Mouse (Mus musculus) kidney, adult 8-10 months (tissue): ENCODE measurements around the gene Pigu.

Experiments used
- DNase-seq, 2 experiments: peaks; one replicate each; pipeline ENCODE4 v3.0.0; 2022

The Pigu gene

DNA sequence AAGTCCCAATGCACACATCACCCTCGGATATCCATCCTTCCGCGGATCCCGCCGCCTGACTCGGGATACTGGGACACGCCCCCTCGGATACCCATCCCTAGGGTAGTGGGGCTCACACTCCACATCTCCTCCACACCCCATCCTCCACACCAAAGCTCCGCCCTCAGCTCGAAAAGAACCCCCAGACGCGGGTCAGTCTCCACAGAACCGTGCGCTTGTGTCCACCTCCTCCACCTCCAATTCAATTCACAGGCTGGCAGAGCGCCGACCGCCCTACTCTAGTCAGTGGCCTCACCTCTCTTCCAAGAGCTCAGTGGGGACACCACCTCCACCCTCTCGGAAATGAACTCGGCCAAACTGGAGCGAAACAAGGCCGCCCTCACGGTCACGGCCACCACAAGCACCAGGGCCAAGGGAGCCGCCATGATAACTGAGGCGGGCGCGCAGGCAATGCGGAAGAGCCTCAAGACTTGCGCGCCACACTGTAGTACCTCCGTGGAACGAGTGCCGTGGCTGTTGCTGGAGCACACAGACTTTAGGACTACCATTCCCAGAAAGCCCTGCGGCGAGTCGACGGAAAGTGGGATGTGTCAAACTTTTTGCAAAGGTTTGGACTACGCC, at the start of gene Pigu:
Pigu (minus strand) TSS at position 460 of the 621 bp plus-strand sequence.
- DNase-seq, result peak; percentile 97

DNA sequence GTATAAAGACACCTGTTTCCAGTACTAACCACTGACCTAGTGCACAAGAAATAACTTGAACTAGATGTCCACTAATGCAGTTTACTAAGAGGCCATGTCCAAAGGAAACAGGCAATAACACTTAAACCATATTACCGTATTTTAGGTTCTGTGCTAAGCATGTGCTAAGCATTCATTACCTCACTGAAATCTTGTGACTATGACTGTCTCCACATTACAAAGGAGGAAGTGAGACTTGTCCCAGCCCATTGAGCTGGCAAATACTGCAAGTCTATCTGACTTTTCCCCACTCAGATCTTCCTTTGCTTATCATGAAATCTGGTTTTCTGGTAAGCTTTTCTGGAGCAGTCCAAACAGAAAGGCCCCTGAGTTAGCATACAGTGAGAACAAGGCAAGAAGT, 47.4 kb upstream of the Pigu start:
- no peak for DNase-seq

DNA sequence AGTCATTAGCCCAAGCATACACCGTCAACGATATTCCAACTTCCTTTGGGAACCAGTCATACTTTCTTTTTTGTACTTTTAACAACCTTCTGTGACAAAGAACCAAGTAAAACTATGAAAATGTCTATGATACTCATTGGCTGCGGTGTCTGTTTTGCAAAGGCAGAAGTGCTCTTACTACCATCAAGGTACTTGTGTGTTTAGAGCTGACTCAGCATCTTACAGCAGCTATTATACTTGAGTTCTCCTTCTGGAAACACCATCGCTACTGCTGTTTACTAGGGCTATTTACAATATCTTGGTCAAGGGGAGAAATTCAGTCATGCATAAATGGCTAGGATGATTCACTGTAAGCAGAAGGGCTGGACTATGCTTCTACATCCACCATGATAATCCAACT, 44.7 kb upstream of the Pigu start:
- DNase-seq, result no peak

DNA sequence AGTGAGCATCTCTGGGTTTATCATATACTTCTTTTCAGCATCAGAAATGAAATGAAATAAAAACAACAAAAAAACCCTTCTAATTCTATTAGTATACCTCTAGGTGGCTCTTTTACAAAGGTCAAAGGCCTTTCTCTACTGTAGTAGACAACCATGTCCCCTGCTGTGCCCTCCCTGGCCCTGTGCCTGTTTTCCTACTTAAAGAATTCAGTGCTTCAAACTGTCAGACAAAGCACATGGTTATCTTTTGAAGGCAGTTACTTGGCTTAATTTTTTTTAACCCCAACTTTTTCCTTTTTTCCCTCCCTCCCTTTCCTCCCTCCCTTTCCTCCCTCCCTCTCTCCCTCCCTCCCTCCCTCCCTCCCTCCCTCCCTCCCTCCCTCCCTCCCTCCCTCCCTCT, 43.0 kb upstream of the Pigu start:
- DNase-seq, result no peak

DNA sequence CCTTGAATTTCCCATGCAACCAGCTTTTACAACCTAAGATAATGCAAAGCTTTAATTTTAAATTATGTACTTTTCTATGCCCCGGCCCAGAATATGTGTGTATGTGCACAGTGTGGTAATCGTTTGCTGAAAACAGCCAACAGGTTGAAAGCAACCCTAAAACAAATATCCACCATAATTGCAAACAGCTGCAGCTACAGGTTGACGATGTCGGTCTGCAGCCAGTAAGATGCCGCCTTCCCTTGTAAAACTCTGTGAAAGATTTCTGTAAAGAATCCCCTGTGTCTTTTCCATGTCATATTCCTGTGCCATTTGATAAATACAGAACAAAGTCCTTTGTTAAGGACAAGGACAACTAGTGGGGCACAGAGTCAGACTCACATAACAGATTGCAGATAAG, 37.4 kb upstream of the Pigu start:
- DNase-seq, result no peak

DNA sequence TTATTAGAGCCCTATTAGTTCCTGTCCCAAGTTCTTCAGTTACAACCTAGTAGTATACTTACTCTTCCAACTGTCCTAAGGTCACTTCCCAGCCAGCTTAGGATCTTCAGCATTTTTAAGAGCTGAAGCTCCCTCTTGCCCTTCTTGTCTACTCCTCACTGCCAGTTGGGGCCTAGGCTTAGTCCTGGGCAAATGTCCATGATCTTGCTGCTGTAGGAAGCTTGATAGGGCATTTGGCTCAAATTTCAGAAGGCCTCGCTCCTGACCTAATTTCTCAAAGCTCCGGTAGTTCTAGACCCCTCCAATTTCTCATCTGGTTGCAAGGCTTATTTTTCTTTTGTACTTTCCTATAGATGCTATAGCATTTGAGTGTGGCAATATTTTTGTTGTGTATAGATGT, 31.3 kb upstream of the Pigu start:
- no peak for DNase-seq

DNA sequence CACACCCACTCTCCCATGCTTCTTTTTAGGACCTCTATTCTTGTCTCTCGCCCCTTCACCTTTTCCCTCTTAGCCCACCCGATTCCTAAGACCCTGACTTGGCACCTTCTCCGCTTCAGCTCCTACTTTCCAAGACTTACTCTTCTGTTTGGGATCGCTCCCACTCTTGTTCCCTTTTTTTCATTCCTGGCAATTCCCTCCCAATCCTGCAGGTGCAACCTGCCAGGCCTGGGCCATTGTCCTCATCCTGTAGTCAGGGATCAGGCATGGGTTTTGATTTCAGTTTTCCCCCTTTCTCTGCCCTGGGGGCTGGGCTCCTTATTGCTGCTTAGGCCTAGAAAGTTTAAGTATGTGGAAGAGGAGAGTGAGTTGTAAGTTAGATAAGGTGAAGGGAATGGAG, 29.8 kb upstream of the Pigu start:
- DNase-seq, result no peak

DNA sequence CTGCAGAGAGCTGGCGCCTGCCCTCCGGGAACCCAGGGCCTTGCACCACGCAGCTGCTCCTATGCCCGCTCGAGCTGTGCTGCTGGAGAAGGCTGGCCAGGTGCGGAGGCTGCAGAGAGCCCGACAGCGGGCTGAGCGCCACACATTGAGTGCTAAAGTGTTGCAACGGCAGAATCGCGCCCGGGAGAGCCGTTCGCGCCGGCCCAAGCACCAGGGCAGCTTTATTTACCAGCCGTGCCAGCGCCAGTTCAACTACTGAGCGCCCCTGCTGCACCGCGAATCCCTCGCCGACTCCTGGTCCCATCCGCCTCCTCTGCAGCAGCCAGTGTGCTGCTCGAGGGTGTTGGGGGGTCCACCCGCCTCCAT, 29.3 kb upstream of the Pigu start:
- no peak for DNase-seq

DNA sequence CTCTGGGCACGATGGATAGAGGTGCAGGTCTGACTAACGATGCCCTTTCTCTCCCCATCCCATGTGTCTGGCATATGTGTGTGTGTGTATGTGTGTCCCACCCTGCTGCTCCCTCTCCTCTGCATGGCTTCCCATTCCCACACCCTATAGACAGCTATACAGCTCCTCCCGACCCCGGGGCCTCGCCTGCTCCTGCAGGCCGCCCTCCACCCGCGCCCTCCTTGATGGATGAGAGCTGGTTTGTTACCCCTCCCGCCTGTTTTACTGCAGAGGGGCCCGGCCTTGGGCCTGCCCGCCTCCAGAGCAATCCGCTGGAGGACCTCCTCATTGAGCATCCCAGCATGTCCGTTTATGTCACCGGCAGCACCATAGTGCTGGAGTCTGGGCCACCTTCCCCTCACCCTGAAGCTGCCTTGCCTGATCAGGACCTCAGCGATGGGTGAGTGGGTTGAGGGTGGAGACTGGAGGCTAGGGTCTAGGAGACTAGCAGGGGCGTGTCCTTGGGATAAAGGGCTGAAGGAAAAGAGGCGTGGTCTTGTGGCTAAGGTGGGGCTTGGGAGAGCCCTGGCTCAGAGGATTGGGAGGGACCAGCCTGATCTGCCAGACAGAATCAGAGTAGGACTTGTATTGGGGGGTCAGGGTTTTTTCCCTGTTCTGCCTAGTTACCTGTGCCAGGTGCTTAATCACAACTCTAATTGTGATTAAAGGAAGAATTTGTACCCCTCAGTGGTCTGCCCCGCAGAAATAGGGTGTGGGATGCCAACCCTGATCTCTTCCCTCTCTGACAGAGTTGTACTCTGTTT, 28.7 kb upstream of the Pigu start:
- DNase-seq, result no peak

DNA sequence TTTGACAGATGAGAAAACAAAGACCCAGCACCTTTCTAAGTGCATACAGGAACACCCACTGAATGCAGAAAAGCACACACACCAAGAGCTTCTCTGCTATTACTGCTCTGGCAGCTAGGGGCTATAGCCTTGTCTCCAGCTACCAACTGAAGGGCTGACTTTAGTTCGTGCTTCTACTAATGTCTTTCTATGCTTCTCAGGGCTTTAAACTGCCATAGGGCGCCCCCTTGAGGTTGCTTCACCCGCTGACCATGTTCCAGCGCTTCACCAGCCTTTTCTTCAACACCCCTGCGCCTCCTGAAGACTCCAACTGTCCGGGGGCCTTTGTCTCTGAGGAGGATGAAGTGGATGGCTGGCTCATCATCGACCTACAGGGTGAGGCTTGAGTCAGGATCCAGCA, 27.9 kb upstream of the Pigu start:
- DNase-seq, result peak; percentile 70 to 87

DNA sequence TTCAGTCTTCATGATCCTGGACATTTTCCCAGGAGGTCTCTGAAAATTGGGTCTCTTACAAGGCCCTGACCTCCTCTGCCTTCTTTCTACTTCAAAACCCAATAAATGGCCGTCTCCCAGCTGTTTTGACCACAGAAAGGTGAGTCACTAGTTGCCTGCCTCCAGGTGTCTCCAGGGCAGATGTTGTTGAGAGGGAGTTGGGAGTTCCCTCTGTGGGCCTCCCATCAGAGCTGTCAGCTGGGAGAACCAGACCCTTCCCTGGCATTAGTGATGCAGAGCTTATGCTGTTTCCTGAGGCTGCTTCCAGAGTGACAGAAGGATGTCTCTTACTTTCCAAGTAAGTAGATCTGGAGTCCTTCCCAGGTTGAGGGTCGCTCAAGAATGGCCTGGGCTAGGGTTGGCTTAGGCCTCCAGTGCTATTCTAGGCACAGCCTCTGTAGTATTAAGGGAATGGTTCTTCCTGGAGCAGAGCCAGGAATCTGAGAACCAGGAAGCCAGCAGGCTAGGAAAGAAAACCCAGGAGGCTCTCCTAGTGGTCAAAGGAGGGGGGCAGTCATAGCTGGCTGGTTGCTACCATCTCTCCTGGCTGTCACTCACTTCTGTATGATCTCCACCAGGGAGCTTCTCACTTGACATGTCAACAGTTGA, 25.7 kb upstream of the Pigu start:
- peak; percentile 65 to 67 for DNase-seq

DNA sequence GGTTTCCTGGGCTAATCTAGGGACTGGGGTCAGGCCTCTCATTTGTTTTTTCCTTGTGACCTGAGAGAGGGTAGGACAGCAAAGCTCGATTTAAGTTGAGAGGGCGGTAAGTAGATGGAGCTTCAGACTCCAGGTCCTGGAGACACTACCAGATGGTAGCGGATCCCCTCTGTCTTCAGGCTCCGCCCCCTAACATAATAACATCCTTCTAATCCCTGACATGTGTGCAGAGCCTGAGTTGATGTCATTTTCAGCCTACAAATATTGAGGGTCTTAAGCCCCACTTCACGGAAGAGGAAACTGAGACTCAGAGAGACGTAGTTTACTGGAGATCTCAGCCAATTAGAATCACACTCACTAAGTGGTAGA, 25.1 kb upstream of the Pigu start:
- no peak for DNase-seq

DNA sequence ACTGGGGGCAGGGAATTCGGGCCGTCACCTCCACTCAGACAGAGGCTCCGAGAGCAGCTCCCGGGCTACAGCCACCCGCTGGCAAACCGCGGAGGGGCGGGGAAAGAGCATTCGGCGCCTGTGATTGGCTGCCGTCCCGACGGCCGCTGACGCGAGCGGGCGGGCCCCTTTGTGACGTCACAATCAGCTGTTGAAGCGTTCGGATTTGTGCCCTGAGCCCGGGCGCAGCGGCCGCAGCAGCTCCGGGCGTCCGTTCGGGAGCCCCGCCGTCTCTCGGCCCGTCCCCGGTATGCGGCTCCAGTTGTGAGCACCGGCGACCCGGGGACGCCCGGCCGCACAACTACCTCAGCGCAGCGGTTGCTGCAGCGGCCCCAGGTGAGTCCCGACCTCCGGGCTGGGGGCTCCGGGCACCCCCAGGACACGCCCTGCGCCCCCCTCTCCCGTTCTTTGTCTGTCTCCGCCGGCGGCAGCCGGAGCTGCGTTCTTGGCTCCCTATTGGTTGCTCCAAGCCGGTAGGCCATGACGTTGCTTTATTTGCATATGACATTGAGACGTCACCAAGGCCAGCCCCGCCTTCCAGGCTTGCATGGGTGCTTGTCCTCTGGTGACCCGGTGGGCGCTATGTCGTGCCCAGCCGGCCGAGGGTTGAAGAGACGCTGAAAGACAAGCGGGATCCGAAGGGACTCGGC, 24.6 kb upstream of the Pigu start:
- DNase-seq, result peak; percentile 98

DNA sequence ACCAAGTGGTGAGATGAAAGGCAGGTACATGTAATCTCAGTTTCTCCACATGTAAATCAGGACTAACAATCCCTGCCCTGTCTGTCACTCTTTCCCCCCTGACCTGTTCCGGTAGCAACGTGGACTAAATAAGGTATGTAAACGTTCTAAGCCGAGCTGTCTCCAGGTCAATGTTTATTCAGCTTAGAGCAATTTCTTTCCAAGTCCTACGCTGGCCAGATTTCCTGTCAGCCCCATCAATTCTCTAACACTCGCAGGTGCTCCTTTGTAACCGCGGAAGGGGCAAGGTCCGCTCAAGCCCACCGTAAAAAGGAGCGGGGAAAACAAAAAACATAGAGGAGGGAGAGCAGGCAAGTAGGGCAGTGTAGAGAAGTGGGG, 23.8 kb upstream of the Pigu start:
- DNase-seq, result peak; percentile 28 to 36

DNA sequence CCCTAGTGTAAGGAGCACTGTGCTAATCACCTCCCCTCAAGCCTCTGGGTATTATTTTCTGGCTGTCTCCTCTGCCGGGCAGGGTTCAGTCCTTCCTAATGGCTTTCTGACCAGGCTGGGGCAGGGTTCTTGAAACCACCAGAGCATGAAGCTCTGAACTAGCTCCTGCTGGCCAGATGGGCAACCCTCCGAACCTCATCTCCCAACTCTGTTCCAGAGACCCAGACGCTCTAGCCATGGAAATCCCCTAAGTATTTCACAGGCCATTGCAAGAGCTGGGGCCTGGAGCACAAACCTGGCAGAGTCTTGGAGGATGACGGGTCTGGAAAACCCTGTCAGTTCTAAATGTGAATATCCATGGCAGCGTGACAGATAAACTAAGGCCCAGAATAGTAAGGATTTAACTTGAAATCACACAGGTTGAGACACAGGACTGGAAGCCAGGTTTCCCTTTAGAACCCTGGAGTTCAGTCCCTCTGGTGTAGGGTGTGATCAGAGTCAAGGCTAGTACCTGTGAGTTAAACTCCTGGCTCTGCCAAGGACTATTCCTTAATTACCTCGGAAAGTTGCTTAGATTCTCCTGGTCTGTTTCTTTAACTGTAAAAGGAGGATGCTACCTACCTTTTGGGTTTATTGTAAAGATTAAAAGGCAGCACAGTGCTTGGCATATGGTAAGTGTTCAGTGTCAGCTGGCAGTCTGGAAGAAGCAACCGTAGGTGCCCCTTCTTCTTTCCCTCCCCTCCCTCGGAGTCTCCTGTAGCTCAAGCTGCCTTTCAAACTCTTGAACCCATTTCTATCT, 23.2 kb upstream of the Pigu start, which contains the start of gene Trp53inp2:
Trp53inp2 (plus strand) TSS at position 799 of the 799 bp plus-strand sequence.
- DNase-seq, result peak; percentile 75 to 81

DNA sequence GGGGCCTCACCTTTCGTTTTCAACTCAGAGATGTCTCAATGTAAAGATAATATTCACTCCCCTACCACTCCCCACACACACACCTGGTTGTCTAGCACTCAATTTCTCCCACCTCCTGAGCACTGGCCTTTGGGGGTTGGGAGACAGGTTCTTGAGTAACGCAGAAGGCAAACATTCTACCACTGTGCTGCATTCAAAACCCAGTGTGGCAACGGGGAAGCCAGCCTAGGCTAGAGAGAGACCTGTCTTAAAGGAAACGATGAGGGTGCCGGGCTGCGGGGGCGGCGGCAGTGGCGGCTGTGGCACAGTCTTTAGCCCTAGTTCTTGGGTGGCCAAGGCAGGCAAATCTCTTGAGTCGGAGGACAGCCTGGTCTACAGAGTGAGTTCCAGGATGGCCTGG, 19.0 kb upstream of the Pigu start:
- no peak for DNase-seq

DNA sequence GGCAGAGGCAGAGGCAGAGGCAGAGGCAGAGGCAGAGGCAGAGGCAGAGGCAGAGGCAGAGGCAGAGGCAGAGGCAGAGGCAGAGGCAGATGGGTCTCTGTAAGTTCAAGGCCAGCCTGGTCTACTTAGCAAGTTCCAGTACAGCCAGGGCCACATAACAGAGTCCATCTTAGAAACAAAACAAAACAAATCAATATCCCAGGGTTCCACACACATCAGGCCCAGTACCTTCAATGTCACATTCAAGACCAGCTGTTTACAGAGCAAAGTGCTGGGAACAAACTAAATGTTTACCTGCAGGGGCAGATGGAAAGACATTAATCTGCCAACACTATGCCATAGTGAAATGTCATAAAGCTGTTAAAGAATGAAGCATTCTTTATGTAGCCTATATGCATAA, 17.3 kb upstream of the Pigu start:
- no peak for DNase-seq

DNA sequence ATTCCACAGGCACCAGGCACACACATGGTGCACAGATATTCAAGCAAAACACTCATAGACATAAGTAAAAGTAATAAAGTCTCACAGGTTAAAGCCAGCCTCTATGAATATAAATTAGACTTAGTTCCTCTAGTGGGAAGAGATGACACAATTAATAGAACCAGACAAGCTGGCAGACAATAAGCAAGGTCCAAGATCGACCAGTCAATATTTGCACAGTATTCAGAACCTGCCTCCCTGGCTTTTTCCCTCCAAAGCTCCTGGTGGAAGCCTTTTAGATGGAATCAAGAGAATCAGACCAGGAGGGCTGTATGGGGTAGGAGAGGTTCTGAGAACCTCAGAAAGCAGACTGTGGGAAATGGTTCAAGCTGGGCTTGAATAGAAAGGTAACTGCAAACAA, 16.7 kb upstream of the Pigu start:
- DNase-seq, result no peak

DNA sequence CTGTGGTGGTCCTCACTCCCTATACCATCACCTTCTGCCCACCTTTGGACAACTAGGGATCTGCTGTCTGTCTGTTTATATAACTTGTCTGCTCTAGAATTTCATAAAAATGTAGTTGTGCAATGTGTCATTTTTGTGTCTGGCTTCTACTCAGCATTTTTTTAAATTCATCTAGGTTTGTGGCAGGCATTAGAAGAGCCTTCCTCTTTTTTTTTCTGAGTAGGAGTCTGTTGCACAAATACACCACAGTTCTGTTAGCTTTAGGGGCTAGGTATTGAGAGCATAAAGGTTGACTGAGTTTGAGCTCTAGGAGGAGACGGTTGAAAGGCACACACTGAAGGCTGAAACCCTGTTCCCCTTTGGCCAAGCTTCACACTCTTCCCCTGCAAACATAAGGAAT, 16.1 kb upstream of the Pigu start:
- no peak for DNase-seq

DNA sequence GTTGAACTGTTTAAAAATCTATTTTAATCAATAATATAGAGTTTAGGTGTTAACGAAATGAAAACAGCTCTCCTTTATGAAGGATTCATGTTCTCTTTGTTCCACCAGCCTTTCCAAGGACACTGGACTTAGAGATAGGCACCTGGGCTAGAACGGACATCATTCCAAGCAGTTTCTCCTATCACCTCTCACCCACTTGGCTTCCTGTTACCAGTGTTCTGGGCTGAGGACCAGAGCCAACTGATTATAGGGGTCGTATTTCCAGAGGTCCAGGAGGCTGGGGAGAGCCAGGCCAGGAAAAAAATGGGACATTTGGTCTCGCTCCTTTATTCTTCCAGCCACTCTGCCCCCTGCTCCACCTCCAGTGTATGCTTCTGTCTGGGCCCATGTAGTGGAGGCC, 15.2 kb upstream of the Pigu start:
- DNase-seq, result no peak

DNA sequence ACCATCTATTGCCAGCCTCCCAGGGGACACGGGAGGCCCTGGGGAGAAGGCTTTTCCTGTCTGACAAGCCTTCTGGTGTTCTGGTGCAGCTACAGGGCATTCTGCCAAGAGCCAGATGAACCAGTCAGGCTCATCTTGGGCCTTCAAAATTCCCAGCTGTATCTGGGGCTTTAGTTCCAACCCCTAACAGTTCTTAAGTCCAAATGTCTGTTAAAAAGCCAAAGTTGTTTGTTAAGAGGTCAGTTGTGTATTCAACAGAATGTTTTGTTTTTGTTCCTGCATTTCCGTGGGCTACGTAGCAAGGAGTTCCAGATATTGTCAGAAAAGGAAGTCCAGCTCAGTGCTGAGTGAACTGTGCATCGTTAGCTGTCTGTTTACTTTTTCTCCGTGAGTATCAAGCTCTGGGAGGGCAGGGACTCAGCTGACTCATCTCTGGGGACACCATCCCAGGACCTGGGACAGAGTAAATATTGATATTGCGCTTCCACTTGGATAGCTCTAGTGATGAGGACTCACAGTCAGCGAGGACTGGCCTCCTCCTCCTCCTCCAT, 12.2 kb upstream of the Pigu start:
- peak; percentile 42 to 43 for DNase-seq

DNA sequence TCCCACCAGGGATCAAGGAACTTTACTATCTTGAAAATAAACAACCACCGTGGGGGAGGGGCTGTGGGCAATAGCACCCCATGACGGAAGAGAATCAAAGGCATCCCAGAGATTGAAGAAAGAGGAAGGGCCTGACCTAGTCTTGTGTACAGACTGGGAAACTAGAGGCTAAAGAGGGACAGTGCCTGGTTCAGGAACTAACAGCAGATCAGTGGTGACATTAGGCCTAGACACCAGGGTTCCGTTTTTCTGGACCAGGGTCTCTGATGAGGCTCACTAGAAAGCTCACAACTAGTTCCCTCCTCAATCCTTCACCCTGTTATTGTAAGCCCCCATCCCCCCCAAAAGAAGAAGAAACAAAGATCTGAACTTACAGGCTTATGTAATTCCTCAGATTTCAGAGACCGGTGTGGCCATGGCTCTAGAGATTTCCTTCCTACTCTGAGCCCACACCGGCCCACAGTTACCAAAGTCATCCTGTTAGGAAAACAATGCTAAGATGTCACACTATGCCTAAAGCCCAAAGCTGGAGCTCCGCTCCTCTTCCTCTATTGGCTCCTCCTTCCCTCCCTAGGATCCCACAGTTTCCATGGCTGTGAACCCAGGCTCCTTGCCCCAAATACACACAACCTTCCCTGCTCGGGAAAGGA, 10.5 kb upstream of the Pigu start:
- no peak for DNase-seq
